Mouse (Mus musculus) brain, embryonic 18.5 days (tissue): ENCODE measurements around the gene Tpx2.

Source experiments
- DNase-seq: peaks from one replicate; pipeline ENCODE4 v3.0.0-alpha.2; 2012; ENCODE audit warnings: low read depth, low spot score

Gene Tpx2

DNA sequence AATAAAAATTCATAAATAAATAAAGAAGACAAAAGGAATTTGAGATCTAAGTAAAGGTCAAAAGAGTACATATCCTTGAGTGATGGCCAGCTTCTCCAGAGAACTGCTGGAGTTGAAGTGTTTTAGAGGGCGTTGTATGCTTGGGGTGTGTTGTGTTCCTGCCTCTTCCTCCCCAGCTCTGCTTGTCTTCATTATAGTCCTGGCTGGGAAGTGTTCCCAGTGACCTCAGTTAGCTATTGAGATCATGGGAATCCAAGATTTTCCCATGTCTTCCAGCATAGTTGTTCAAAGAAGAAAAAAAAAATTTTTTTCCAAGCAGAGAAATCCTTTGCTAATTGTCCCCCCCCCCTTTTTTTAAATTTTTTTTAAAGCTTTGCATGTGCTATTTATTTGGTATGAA lies 14.1 kb downstream of the Tpx2 start:
- no peak for DNase-seq

- no peak for DNase-seq
Measured at GRCm38 (mm10) chr2:152862638-152863037, 14.9 kb downstream of the Tpx2 start.

GRCm38 (mm10) chr2:152863346-152863745 lies 15.6 kb downstream of the Tpx2 start:
- DNase-seq = no peak

DNA sequence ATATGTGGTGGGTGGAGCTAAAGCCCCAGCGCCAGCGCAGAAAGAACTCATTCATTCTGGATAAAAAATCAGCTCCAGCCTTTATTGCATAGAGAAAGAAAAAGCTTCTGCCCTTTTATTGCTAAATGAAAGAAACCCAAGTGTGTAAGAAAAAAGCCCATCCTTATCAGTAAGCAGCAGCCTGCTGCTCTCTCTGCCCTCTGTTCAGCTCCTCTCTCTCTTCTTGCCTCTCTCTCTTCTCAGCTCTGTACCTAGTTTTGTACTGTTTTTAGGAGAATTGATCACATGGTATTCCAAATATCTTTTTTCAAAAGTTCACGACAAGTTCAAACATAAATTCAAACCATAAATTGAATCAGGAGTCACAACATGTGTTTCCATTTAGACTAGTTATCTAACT lies 30.5 kb downstream of the Tpx2 start:
- DNase-seq = no peak

GRCm38 (mm10) chr2:152880898-152881297 lies 33.1 kb downstream of the Tpx2 start:
- DNase-seq = no peak

DNA sequence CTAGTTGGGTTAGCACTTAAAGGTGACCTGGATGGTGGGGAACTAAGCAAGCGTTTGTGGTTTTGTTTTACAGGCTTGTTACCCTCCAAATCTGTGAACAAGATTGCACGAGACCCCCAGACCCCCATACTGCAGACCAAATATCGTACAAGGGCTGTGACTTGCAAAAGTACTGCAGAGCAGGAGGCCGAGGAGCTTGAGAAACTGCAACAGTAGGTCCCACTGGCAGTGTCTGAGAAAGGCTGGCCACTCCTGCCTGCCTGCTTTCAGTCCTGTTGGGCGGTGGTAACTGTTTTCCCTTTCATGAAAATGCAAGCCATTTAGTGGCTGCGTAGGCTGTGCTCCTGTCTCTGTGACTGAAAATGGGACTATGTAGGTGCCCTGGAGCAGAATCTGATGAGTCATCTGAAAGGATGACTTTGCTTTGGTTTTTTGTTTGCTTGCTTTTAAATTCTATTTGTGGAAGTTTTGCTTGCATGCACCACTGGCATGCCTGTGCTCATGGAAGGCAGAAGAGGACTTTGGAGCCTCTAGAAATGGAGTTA lies 36.4 kb downstream of the Tpx2 start:
- DNase-seq = no peak

DNA sequence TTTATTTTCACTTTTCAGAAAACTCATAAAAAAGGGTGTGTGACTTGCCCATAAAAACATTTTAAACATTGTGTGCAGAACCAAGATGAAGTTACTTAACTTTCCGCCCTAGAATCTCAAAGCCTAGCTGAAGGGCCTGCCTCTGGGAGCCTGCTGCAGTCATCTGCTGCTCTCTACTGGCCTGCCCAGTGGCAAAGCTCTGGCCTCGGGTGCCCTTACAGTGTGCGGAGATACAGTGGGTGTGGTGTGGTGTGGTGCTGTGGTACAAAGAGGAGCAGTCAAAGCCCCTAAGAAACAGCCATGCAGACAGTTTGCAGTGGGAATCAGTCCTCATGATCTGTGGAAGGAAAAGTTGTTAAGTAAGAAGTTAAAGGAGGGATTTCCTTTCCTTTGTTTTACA lies 39.5 kb downstream of the Tpx2 start:
- no peak for DNase-seq

DNA sequence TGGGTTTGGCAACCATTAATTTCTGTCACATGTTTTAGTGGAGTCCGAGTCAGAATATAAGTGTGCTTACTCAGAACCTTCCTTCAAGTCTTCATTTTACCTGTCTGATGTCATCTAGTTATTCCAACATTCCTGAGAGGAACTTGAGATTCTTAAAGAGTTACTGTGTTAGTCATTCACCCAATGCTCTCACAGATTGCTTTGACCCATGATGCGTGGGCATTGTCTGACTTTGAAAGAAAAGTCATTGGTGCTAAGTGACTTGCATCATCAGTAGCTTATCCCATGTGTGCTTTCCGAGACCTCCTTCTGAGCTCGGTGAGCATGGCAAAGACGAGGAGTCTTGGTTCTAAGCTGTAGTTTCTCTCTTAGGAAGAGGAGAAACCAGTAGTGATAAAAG lies 41.0 kb downstream of the Tpx2 start:
- no peak for DNase-seq

GRCm38 (mm10) chr2:152895834-152896233 lies 48.1 kb downstream of the Tpx2 start:
- no peak for DNase-seq

GRCm38 (mm10) chr2:152896926-152897325 lies 49.2 kb downstream of the Tpx2 start:
- DNase-seq = no peak

DNA sequence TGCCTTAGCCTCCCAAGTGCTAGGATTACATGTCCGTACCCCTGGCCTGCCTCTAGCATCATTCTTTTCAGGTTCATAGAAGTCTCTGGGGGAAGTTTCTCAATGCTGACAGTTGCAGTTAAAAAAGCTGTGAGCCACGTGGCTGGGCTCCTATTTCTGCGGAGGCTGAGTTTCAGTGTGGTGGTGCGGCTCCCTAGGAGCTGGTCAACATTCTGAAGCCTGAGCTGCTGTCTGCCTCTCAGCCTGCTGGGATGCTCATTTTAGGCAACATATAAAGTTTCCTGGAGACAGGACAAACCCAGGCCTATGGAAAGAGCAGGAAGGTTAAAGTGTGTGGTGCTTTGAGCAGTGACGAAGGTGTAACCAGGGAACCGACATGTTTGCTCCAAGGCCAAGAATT lies 51.2 kb downstream of the Tpx2 start:
- no peak for DNase-seq

DNA sequence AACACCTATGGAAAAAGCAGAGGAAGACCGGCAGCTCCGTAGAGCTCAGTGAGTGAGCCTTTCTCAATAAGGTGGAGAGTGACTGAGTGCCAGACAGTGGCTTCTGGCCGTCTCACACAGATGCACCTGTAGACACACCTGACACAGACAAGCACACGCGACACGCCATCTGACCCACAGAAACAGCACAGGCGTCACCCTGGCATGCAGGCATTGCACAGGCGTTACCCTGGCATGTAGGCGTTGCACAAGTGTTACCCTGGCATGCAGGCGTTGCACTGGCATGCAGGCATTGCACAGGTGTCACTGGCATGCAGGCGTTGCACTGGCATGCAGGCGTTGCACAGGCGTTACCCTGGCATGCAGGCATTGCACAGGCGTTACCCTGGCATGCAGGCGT lies 53.5 kb downstream of the Tpx2 start:
- DNase-seq = no peak

- no peak for DNase-seq
Measured at GRCm38 (mm10) chr2:152902658-152903057, 54.9 kb downstream of the Tpx2 start.

GRCm38 (mm10) chr2:152903586-152903985 lies 55.8 kb downstream of the Tpx2 start:
- DNase-seq = no peak

GRCm38 (mm10) chr2:152904127-152904643 lies 56.4 kb downstream of the Tpx2 start:
- no peak for DNase-seq

- no peak for DNase-seq
Measured at GRCm38 (mm10) chr2:152905036-152905829, 57.5 kb downstream of the Tpx2 start.

DNA sequence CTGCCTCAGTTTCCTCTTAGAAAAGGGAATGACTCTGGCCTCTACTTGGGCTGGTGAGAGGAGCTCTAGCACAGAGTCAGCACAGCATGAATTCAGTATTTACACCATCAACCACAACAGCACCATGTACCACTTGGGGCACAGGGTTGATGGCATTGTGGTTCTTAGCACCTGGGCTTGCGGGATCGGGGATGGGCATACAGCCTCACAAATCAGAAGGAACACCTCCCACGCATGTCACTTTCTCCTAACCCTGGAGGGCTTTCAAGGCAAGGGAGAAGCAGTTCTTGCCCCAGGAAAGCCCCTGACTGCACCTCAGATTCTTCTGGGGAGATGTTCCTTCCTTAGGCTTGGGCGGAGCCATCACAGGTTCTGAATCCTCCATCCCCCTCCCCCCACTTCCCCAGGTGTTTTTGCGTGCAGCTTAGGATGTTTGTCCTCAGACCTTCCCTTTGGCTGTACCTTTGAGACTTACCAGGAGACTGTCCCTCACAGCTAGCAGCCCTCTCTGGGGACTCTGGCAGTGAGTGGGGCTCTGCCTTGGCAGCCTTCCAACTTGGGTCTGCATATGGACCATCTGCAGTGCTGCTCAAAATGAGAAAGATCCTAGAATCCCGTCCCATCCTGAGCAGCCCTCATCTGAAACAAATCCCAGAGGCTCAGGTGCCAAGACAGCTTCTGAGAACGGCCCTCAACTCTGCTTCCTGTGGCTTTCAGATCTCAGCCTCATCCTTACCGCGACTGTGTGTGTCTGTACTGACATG lies 58.7 kb downstream of the Tpx2 start:
- no peak for DNase-seq

- no peak for DNase-seq
Measured at GRCm38 (mm10) chr2:152907114-152907943, 59.6 kb downstream of the Tpx2 start.

DNA sequence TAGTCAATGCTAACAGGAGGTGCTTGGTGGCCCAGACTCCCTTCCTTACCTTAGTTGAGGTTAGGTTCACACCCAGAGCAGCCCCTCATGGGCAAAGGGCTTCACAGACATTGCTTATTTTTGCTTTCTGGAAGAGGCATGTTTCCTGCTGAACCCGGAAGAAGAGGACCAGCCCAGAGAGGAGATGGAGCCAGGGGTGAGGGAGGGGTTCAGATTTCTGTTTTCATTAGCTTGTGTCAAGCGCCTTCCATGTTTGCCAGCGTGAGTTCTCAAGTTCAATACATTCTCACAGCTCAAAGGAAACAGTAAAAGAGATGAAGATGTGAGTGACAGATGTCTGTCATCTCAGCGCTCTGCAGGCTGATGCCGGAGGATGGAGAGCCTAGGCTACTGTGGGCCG lies 62.1 kb downstream of the Tpx2 start:
- DNase-seq = no peak

- no peak for DNase-seq
Measured at GRCm38 (mm10) chr2:152911031-152911430, 63.3 kb downstream of the Tpx2 start, which contains the start of gene Mylk2. Gene Mylk2 (plus strand): TSS chr2:152911352.

DNA sequence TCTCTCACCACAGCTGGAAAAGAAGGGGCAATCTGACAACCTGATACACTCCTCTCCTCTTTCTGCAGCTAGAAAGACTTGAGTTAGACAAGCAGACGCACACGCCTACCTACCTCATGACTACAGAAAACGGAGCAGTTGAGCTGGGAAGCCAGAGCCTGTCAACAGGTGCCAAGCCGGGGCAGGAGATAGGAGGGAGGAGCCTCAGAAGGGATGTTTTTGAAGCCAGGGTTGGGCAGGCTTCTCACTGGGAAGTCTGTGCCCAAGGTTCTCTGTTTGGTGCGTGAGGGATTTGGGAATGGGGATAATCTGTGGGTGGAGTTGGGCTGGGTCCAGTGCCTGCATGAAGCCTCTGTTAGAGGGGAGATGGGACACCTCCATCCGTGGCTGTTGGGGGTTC lies 63.7 kb downstream of the Tpx2 start:
- DNase-seq = no peak

- DNase-seq = no peak
Measured at GRCm38 (mm10) chr2:152913471-152913870, 65.7 kb downstream of the Tpx2 start.
